Mouse (Mus musculus) left cerebral cortex, adult 8-10 months (tissue): ENCODE results near the gene Prn. TPM values are rescaled to one million over a fixed set of nuclear protein-coding genes. Genes with fewer than 3 reads are reported as not detected.
A peak's percentile ranks its signal among the peaks of the same experiment; 100 is the strongest.

Experiments
- DNase-seq, 2 experiments: peaks; one replicate each; pipeline ENCODE4 v3.0.0; 2022; ENCODE audit warnings: low spot score in 2 of 2
- total RNA-seq, 4 experiments: library from RNA; stranded (reverse); gene quantifications; 2 replicates each; pipeline ENCODE4 v1.2.4; 2022

The Prn gene
- not detected for total RNA-seq

GRCm38 (mm10) chr2:131909683-131910572 lies at the start of gene Prn, which contains the start of gene Prnp:
Gene Prn, plus strand, starts transcription at chr2:131909957.
Gene Prnp, plus strand, starts transcription at chr2:131909928.
- peak; percentile 84 to 88 for DNase-seq

- DNase-seq, result no peak
These were observed 47.0 kb upstream of the Prn start for GRCm38 (mm10) chr2:131862617-131863275.

DNA sequence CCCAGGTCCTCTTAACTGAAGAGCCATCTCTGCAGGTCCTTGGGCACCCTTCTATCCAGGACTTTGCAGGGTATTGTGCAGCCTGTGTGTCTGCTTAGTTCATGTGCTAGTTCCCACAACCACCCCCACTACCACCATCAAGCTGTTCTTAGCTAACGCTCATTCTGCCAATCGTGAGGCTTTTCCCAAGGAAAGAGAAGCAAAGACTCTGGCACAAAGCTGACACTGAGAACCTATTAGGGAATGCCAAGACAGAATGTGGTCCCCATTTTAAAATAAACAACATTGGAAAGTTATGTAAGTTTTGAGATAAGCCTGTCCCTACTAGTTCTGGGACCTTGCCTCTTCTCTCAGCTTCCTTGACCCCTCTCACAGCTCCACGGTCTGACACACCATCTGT lies 46.3 kb upstream of the Prn start:
- DNase-seq, result peak in 1 of 2 experiments; percentile 46

- no peak for DNase-seq
These were observed 45.4 kb upstream of the Prn start for GRCm38 (mm10) chr2:131864262-131864796.

DNA sequence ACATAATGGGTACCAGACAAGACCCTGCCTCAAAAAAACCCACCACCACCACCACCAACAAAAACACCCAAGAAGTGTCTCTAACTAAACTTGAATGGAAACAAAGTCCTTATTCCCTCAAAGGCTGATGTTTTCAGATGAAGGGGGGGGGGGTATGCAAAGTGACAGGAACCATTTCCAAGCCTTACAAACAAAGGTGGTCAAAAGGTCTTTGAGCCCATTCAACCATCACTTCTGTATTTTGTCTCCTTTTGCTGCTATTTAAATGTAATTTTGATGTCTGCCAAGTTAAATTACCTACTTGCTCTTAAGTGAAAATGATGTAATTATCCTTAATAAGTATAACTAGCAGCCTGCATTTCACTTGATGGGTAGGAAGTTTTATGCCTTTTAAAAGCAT lies 43.1 kb upstream of the Prn start:
- DNase-seq, result no peak

- DNase-seq, result no peak
These were observed 40.8 kb upstream of the Prn start for GRCm38 (mm10) chr2:131868983-131869382.

DNA sequence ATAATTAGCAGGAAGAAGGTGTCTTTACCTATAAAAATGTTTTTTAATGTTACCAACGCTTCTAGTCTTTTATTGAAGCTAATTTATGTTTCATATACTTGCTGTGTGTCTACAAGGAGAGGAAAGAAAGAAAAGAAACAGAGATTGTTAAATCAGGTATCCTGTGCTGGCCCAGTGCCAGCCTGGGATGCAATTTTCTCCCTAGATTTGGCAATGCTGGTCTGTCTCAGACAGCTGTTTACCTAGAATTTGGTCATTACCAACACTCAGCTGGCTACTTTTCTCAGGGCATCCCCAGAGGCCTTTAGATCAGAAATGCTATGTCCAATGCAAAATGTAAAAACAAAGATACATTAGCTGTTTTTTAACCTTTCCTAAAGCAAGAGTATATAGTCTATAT lies 36.4 kb upstream of the Prn start:
- DNase-seq, result no peak

DNA sequence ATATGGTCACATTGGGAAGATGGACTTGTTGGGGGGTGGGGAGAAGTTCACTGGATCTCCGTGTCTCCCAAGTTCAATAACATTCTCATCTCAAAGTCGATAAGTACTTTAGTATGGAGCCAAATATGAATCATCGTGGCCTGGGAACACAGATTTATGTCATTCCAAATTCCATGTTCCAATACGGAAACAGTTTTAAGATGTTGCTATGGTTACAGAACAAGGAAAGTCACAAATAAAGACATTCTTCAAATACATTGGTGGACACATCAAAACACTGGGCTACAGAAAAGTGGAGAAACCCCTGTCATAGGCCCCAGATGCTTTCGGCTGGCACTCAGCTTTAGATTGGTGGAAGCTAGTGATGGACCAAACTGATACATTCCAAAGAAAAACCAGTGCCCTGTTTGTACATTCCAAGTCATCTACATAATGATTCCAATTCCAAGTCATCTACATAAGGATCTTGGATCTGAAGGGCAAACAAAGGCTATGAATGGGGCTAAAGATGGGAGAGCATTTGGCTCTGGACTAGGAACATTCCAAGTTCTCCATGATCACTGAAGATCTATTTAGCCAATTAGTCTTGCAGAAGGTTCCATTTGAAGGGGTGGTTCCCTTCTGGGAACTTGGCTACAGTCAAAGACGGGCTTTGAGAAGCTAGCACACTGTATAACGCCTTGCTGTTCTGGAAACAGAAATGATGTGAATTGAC lies 33.0 kb upstream of the Prn start:
- DNase-seq, result no peak

- no peak for DNase-seq
These were observed 28.0 kb upstream of the Prn start for GRCm38 (mm10) chr2:131881766-131882165.

GRCm38 (mm10) chr2:131883136-131883535 lies 26.6 kb upstream of the Prn start:
- DNase-seq, result peak in 1 of 2 experiments; percentile 69

GRCm38 (mm10) chr2:131886503-131887160 lies 23.1 kb upstream of the Prn start:
- no peak for DNase-seq

- no peak for DNase-seq
These were observed 21.5 kb upstream of the Prn start for GRCm38 (mm10) chr2:131888233-131888632.

DNA sequence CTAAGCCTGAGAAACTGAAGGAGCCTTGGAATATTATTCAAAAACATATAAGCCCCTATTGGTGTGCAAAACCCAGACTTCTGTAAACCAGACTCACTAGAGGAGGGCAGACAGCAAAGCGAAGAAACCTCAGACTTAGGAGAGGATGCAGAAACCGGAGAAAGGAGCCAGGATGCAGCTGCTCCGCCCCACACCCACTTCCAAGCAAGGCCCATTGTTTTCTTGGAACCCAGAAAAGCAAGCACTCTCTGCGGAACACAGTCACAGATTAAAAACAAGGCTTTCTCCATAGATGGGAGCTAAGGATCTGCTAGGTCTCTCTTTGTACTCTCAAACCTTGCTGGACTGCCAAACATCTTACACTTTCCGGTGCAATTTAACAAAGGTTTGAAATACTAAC lies 17.2 kb upstream of the Prn start:
- no peak for DNase-seq

DNA sequence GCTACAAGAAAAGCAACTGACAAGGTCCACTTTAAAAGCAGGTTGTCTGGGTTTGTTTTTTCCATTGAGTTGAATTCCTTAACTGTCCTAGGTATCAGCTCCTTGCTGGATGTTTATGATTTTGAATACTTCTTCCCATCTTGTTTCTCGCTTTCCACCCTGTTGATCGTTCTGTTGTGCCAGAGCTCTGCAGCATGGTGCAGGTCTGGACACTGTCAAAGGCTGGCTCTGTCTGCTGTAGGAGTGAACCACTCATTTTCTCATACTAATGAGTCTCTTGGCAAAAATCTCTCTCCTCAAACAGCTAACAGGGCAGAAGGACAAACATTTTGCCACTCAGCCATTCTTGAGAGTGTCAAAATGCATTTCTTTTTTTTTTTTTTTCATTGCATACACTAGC lies 14.7 kb upstream of the Prn start:
- no peak for DNase-seq

- DNase-seq, result no peak
These were observed 13.7 kb upstream of the Prn start for GRCm38 (mm10) chr2:131896011-131896410.

DNA sequence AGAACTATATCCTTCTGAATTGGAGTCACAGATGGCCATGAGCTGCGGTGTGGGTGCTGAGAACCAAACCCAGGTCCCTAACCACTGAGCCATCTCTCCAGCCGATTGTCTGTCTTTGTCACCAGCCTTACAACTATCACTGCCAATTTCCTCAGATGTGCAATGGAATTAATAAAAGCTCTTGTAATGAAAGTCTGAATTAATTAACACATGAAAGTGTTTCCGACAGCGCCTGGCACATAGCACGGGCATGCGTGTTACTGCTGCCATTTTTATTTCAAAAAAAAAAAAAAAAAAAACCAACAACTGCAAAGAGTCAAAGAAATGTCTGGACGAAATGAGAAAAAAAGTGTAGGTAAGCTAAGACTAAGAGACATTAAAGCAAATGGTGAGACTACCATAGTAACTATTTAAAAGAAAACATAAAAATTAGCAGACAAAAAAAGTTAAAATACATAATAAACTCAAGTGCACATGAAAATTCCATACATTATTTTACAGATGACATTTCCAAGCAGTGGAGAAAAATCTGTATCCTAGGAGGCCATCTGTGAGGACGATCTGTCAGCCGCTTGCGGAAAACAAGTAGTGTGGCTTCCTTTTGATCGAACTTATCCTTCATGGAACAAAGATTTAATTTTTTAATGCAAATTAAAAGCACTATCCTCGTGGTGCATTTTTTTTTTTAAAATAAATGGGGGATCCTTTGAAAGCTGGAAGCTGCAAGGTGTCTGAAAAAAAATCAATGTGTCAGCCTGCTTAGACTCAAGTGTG lies 12.2 kb upstream of the Prn start:
- DNase-seq, result no peak

- DNase-seq, result no peak
These were observed 7.3 kb upstream of the Prn start for GRCm38 (mm10) chr2:131902423-131902822.

DNA sequence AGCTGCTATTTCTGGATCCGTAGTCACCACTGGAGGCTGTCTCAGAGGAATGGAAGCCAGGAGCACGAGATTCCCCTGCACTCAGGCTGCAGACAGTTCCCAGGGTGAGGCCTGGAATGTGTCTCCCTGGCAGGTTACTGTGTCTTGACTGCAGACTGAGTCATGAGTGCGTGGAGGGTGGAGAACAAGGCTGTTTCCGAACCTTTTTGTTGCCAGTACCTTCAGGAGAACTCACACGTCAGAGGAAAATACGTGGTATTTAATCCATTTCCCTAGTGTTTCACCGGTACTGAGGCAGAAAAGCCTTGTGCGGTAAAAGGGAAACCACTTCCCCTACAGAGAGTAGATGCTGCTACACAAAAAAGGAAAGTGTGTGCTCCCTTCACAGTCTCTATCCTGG lies 6.9 kb upstream of the Prn start:
- no peak for DNase-seq

GRCm38 (mm10) chr2:131905025-131905424 lies 4.7 kb upstream of the Prn start:
- no peak for DNase-seq

- no peak for DNase-seq
These were observed 4.0 kb upstream of the Prn start for GRCm38 (mm10) chr2:131905776-131906175.
